Mouse (Mus musculus): ENCODE data around the gene Mavs.

The Mavs gene

GRCm38 (mm10) chr2:131261481-131262212 is 27.8 kb downstream of the Mavs start:
- DNase-seq (ENCODE audit: low read depth, low spot score), result peak; percentile 56

- DNase-seq (ENCODE audit: low read depth, low spot score), result peak; percentile 96
Observed at GRCm38 (mm10) chr2:131262213-131262672, 28.4 kb downstream of the Mavs start, which contains the start of gene Pank2. Gene Pank2 (plus strand): TSS chr2:131262495.

- no peak for DNase-seq (ENCODE audit: low read depth, low spot score)
Observed at GRCm38 (mm10) chr2:131262680-131263670, 29.1 kb downstream of the Mavs start.

GRCm38 (mm10) chr2:131264027-131264426 is 30.2 kb downstream of the Mavs start:
- DNase-seq (ENCODE audit: low read depth, low spot score), result no peak

- no peak for DNase-seq (ENCODE audit: low read depth, low spot score)
Observed at GRCm38 (mm10) chr2:131265056-131265455, 31.2 kb downstream of the Mavs start.

- no peak for DNase-seq (ENCODE audit: low read depth, low spot score)
Observed at GRCm38 (mm10) chr2:131275493-131275892, 41.6 kb downstream of the Mavs start.

- no peak for DNase-seq (ENCODE audit: low read depth, low spot score)
Observed at GRCm38 (mm10) chr2:131276722-131277121, 42.9 kb downstream of the Mavs start.

GRCm38 (mm10) chr2:131281596-131281995 is 47.7 kb downstream of the Mavs start:
- DNase-seq (ENCODE audit: low read depth, low spot score), result no peak

GRCm38 (mm10) chr2:131286276-131286675 is 52.4 kb downstream of the Mavs start:
- DNase-seq (ENCODE audit: low read depth, low spot score), result no peak

GRCm38 (mm10) chr2:131290669-131291068 is 56.8 kb downstream of the Mavs start:
- no peak for DNase-seq (ENCODE audit: low read depth, low spot score)

- DNase-seq (ENCODE audit: low read depth, low spot score), result no peak
Observed at GRCm38 (mm10) chr2:131296746-131297261, 62.9 kb downstream of the Mavs start.
